Mouse (Mus musculus) stomach, postnatal 0 days (tissue): ENCODE results near the gene Usp48. TPM values are rescaled to one million over a fixed set of nuclear protein-coding genes. Genes with fewer than 3 reads are reported as not detected.

ENCODE experiments used
- ATAC-seq: fragments of 200-750 bp; cut with Nextera tagmentation; 2 replicates; pipeline ENCODE4 v1.8.0; 2017; ENCODE audit not compliant: low FRiP score, low TSS enrichment
- DNase-seq: peaks from one replicate; pipeline ENCODE4 v3.0.0-alpha.2; 2016; ENCODE audit warnings: low spot score
- H3K27ac ChIP-seq: fragments of 300-500 bp; sonication (generic); replicated peaks from 2 replicates; pipeline ENCODE4 v1.5.1; 2014; ENCODE audit warnings: mild to moderate bottlenecking, control low read depth
- H3K27me3 ChIP-seq: fragments of 300-500 bp; sonication (generic); 2 replicates; pipeline ENCODE4 v1.6.1; 2014; ENCODE audit warnings: low read length; ENCODE audit not compliant: control insufficient read depth, insufficient read depth
- H3K36me3 ChIP-seq: fragments of 300-500 bp; sonication (generic); 2 replicates; pipeline ENCODE4 v1.6.1; 2014; ENCODE audit warnings: low read length, mixed read lengths; ENCODE audit not compliant: control insufficient read depth, insufficient read depth
- H3K4me1 ChIP-seq: fragments of 300-500 bp; sonication (generic); replicated peaks from 2 replicates; pipeline ENCODE4 v1.6.1; 2014; ENCODE audit warnings: antibody characterized with exemption; ENCODE audit not compliant: control insufficient read depth, insufficient read depth
- H3K4me2 ChIP-seq: fragments of 300-500 bp; sonication (generic); replicated peaks from 2 replicates; pipeline ENCODE4 v1.6.1; 2014; ENCODE audit warnings: low read depth, mild to moderate bottlenecking, control low read depth, moderate library complexity
- H3K4me3 ChIP-seq: fragments of 300-500 bp; sonication (generic); 2 replicates; pipeline ENCODE4 v1.5.1; 2014; ENCODE audit warnings: low read depth, low read length, control low read depth
- H3K9ac ChIP-seq: fragments of 300-500 bp; sonication (generic); 2 replicates; pipeline ENCODE4 v1.6.1; 2014; ENCODE audit warnings: mild to moderate bottlenecking, low read length, control low read depth, mixed read lengths
- H3K9me3 ChIP-seq: fragments of 300-500 bp; sonication (generic); 2 replicates; pipeline ENCODE4 v1.6.1; 2016; ENCODE audit warnings: low read length; ENCODE audit not compliant: control insufficient read depth
- CTCF ChIP-seq: IDR thresholded peaks from 2 replicates; pipeline ENCODE4 v1.5.1; 2016; ENCODE audit warnings: antibody characterized with exemption, low read depth, mild to moderate bottlenecking, moderate library complexity
- EP300 ChIP-seq: optimal IDR thresholded peaks from 2 replicates; pipeline ENCODE3; 2016; ENCODE audit warnings: antibody characterized with exemption
- whole genome bisulfite sequencing: fragments of 180-500 bp; shearing (Covaris S2); extraction: QIAGEN DNeasy Blood & Tissue Kit; methylation state at CpG from one replicate; pipeline ENCODE4 v1.1.7; 2014; 5-methylcytosine and 5-hydroxymethylcytosine counted together
- polyA plus RNA-seq: library from polyadenylated mRNA; unstranded; fragments of >200 nt; fragmentation: Nextera tagmentation; extraction: Ambion mirVana; gene quantifications from 2 replicates; pipeline ENCODE4 v1.2.1, GENCODE M21; 2015

Usp48 gene
- polyA plus RNA-seq, 1 experiment from 2014 or later: 35.4 TPM

DNA sequence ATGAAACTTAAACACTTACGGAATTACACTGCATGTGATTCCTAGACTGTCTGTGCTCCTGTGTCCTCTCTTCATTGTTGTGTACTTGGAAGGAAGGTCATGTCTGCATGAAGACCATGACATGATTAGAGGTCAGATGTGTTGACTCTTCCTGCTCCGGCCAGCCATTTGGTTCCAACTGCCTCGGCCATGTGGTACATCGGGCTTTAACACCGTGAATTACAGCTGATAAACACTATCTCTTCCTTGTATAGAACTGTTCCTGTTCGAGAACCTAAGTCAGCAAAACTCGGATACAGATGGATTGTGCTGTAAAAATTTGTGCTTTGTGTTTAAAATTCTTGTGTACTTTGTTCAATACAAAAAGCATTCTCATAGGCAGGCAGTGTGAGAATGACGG is 29.3 kb downstream of the Usp48 start:
- no peak for ATAC-seq
- H3K4me1 ChIP-seq: no peaks in the 10 kb centered on the region
- H3K4me3 ChIP-seq: no peak overlapping the region
- DNase-seq: no peak
- no peak overlapping the region for H3K9ac ChIP-seq
- 92% methylated on average over 8 of the region's 8 CpGs for WGBS
- TF ChIP-seq EP300 (no peak), CTCF (no peak)
- H3K27ac ChIP-seq: no peak overlapping the region
- H3K9me3 ChIP-seq: no peaks in the 10 kb centered on the region
- H3K36me3 ChIP-seq: peaks cover 34% of the 10 kb centered on the region
- H3K27me3 ChIP-seq: no peaks in the 10 kb centered on the region
- no peak overlapping the region for H3K4me2 ChIP-seq

GRCm38 (mm10) chr4:137627476-137628235 is 34.1 kb downstream of the Usp48 start:
- H3K9me3 ChIP-seq: no peaks in the 10 kb centered on the region
- H3K36me3 ChIP-seq: peaks cover 32% of the 10 kb centered on the region
- no peak overlapping the region for H3K4me3 ChIP-seq
- DNase-seq (no peak), ATAC-seq (no peak)
- H3K9ac ChIP-seq: no peak overlapping the region
- no peak overlapping the region for H3K27ac ChIP-seq
- no peak overlapping the region for H3K4me2 ChIP-seq
- TF ChIP-seq EP300 (no peak), CTCF (no peak)
- 63% methylated on average over 8 of the region's 8 CpGs for WGBS
- no peaks in the 10 kb centered on the region for H3K4me1 ChIP-seq
- no peaks in the 10 kb centered on the region for H3K27me3 ChIP-seq

DNA sequence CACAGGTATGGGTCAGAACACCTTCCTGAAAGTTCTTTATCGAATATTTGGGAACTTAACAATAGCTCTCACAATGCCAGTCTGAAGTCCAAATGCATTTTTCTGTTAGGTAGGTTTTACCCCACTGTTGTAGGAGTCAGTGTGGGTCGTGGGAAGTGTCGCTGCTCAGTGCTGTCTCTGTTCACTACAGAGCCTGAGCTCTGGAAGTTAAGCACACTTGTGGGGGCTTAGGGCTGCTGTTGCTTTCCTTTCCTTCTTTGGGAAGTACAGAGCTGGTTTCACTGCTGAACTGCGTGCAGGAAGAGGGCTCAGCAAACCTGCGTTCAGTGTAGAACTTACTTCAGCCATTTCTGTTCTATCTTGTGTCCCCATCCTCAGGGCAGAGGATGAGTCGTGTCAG is 34.8 kb downstream of the Usp48 start:
- no peak overlapping the region for H3K4me3 ChIP-seq
- 94% methylated on average over 6 of the region's 6 CpGs for WGBS
- DNase-seq: no peak
- H3K36me3 ChIP-seq: peaks cover 32% of the 10 kb centered on the region
- TF ChIP-seq CTCF (no peak), EP300 (no peak)
- H3K27me3 ChIP-seq: no peaks in the 10 kb centered on the region
- no peak overlapping the region for H3K9ac ChIP-seq
- no peak overlapping the region for H3K4me2 ChIP-seq
- ATAC-seq: no peak
- no peaks in the 10 kb centered on the region for H3K4me1 ChIP-seq
- no peak overlapping the region for H3K27ac ChIP-seq
- no peaks in the 10 kb centered on the region for H3K9me3 ChIP-seq

DNA sequence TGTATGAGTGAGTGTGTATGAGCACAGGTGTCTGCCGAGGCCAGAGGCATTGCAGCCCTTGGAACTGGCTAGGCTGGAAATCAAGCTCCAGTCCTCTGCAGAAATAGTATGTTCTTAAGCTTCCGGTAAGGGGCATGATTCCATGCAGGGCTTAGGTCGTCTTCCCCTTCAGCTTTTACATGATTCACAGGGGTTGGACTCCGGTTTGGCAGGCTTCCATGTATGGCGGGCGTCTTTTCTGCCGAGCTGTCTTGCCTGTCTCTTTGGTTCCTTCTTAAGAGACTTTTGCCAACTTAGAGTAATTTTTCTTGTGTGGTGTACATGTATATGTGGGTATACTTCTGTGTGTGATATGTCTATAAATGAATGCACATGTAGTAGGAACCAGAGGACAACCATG is 35.8 kb downstream of the Usp48 start:
- Histone ChIP-seq H3K36me3 (peaks cover 34% of the 10 kb centered on the region), H3K4me3 (no peak overlapping the region), H3K27ac (no peak overlapping the region), H3K9ac (no peak overlapping the region), H3K4me1 (no peaks in the 10 kb centered on the region), H3K4me2 (no peak overlapping the region), H3K9me3 (no peaks in the 10 kb centered on the region), H3K27me3 (no peaks in the 10 kb centered on the region)
- TF ChIP-seq EP300: no peak
- TF ChIP-seq CTCF: no peak
- no peak for ATAC-seq
- WGBS: 61% methylated on average over 7 of the region's 7 CpGs
- DNase-seq: no peak

GRCm38 (mm10) chr4:137630153-137630552 is 36.6 kb downstream of the Usp48 start:
- Histone ChIP-seq H3K36me3 (peaks cover 32% of the 10 kb centered on the region), H3K27me3 (no peaks in the 10 kb centered on the region), H3K4me2 (no peak overlapping the region), H3K4me1 (no peaks in the 10 kb centered on the region), H3K9ac (no peak overlapping the region), H3K9me3 (no peaks in the 10 kb centered on the region), H3K27ac (no peak overlapping the region), H3K4me3 (no peak overlapping the region)
- ATAC-seq (no peak), DNase-seq (no peak)
- 84% methylated on average over 2 of the region's 2 CpGs for WGBS
- TF ChIP-seq EP300 (no peak), CTCF (no peak)

DNA sequence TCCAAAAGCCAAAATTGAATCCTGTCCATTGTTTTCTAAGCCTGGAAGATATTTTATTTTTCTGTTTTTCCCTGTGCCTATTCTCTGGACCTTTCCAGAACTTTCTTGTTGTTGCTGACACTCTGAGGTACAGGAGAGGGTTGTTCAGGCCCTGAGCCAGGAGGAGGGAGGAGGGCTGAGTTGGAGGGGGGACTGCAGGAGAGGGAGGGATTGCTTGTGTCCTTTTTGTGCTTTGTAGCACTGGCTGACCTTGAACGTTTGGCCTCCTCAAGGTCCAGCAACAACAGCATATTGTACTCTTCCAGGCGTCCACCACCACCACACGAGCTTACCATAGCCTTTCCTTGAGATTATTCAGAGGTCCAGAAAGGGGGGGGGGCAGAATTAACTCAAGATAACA is 38.0 kb downstream of the Usp48 start:
- H3K36me3 ChIP-seq: peaks cover 29% of the 10 kb centered on the region
- no peaks in the 10 kb centered on the region for H3K9me3 ChIP-seq
- no peaks in the 10 kb centered on the region for H3K4me1 ChIP-seq
- no peak for ATAC-seq
- TF ChIP-seq CTCF (no peak), EP300 (no peak)
- H3K4me3 ChIP-seq: no peak overlapping the region
- 67% methylated on average over 3 of the region's 3 CpGs for WGBS
- DNase-seq: no peak
- H3K9ac ChIP-seq: no peak overlapping the region
- H3K4me2 ChIP-seq: no peak overlapping the region
- H3K27ac ChIP-seq: no peak overlapping the region
- no peaks in the 10 kb centered on the region for H3K27me3 ChIP-seq
